Mouse (Mus musculus) ES-Bruce4 (cell line): ENCODE measurements around the gene Nupr1. TPM values are rescaled to one million over a fixed set of nuclear protein-coding genes. Genes with fewer than 3 reads are reported as not detected.
A peak's percentile ranks its signal among the peaks of the same experiment; 100 is the strongest.

ENCODE experiments used
- H3K27ac ChIP-seq: 2 replicates; pipeline ENCODE4 v1.5.1; 2012; ENCODE audit warnings: low read length, inconsistent platforms; ENCODE audit not compliant: insufficient read depth
- H3K27me3 ChIP-seq: 2 replicates; pipeline ENCODE4 v1.6.1; 2012; ENCODE audit warnings: mild to moderate bottlenecking, low read length, inconsistent platforms; ENCODE audit not compliant: control insufficient read depth, poor library complexity, insufficient read depth, severe bottlenecking
- H3K36me3 ChIP-seq: 2 replicates; pipeline ENCODE4 v1.6.1; 2012; ENCODE audit warnings: inconsistent platforms, mild to moderate bottlenecking, low read length, moderate library complexity; ENCODE audit not compliant: control insufficient read depth, poor library complexity, insufficient read depth, severe bottlenecking
- H3K4me1 ChIP-seq: one replicate; pipeline ENCODE4 v1.8.1; 2011; ENCODE audit warnings: low read length; ENCODE audit not compliant: control insufficient read depth, insufficient read depth
- H3K4me3 ChIP-seq: 2 replicates; pipeline ENCODE4 v1.5.1; 2011; ENCODE audit warnings: low read depth, mild to moderate bottlenecking, low read length
- H3K9ac ChIP-seq: 2 replicates; pipeline ENCODE4 v1.6.1; 2012; ENCODE audit warnings: low read depth, mild to moderate bottlenecking, inconsistent platforms; ENCODE audit not compliant: poor library complexity, severe bottlenecking
- H3K9me3 ChIP-seq: replicated peaks from 2 replicates; pipeline ENCODE4 v1.6.1; 2012; ENCODE audit warnings: mild to moderate bottlenecking, low read length, inconsistent platforms; ENCODE audit not compliant: control insufficient read depth, poor library complexity, insufficient read depth, severe bottlenecking
- CTCF ChIP-seq: IDR thresholded peaks from one replicate; pipeline ENCODE4 v1.8.1; 2011; ENCODE audit warnings: low read depth, low read length
- EP300 ChIP-seq: IDR thresholded peaks from 2 replicates; pipeline ENCODE4 v1.6.1; 2011; ENCODE audit warnings: low read depth, low read length; ENCODE audit not compliant: insufficient read depth
- POLR2A ChIP-seq: IDR thresholded peaks from one replicate; pipeline ENCODE4 v1.8.1; 2011; ENCODE audit warnings: low read length; ENCODE audit not compliant: insufficient read depth
- polyA plus RNA-seq: library from polyadenylated mRNA; stranded (reverse); fragments of >200 nt; gene quantifications from 2 replicates; pipeline ENCODE4 v1.2.4, GENCODE M21; 2011; ENCODE audit warnings: low read depth; ENCODE audit not compliant: missing spikeins, insufficient read depth, insufficient read length

Gene Nupr1
- polyA plus RNA-seq, 1 experiment, result 13.6 TPM

GRCm38 (mm10) chr7:126659771-126660170, 29.1 kb upstream of the Nupr1 start:
- H3K27ac ChIP-seq, result no peak overlapping the region
- no peaks in the 10 kb centered on the region for H3K9me3 ChIP-seq
- H3K4me3 ChIP-seq, result no peak overlapping the region
- no peaks in the 10 kb centered on the region for H3K4me1 ChIP-seq
- TF ChIP-seq CTCF, result no peak
- no peak for TF ChIP-seq EP300
- TF ChIP-seq POLR2A, result no peak
- no peaks in the 10 kb centered on the region for H3K27me3 ChIP-seq
- peaks cover 4% of the 10 kb centered on the region; the same call in 1 of the 2 replicates for H3K36me3 ChIP-seq
- H3K9ac ChIP-seq, result no peak overlapping the region

- Histone ChIP-seq H3K9ac (no peak overlapping the region), H3K9me3 (no peaks in the 10 kb centered on the region), H3K27ac (no peak overlapping the region), H3K4me3 (no peak overlapping the region), H3K36me3 (no peaks in the 10 kb centered on the region), H3K27me3 (no peaks in the 10 kb centered on the region), H3K4me1 (no peaks in the 10 kb centered on the region)
- no peak for TF ChIP-seq EP300
- no peak for TF ChIP-seq POLR2A
- TF ChIP-seq CTCF, result no peak
Observed at GRCm38 (mm10) chr7:126657522-126657921, 26.9 kb upstream of the Nupr1 start.

- Histone ChIP-seq H3K27ac (no peak overlapping the region), H3K4me1 (no peaks in the 10 kb centered on the region), H3K9me3 (no peaks in the 10 kb centered on the region), H3K9ac (no peak overlapping the region), H3K27me3 (no peaks in the 10 kb centered on the region), H3K36me3 (no peaks in the 10 kb centered on the region), H3K4me3 (no peak overlapping the region)
- TF ChIP-seq POLR2A (no peak), EP300 (no peak), CTCF (no peak)
Observed at GRCm38 (mm10) chr7:126655695-126656094, 25.0 kb upstream of the Nupr1 start.

GRCm38 (mm10) chr7:126653991-126654390, 23.3 kb upstream of the Nupr1 start:
- no peaks in the 10 kb centered on the region for H3K27me3 ChIP-seq
- H3K36me3 ChIP-seq, result no peaks in the 10 kb centered on the region
- no peak overlapping the region for H3K4me3 ChIP-seq
- TF ChIP-seq POLR2A (no peak), CTCF (no peak), EP300 (no peak)
- H3K4me1 ChIP-seq, result no peaks in the 10 kb centered on the region
- no peak overlapping the region for H3K9ac ChIP-seq
- no peaks in the 10 kb centered on the region for H3K9me3 ChIP-seq
- H3K27ac ChIP-seq, result no peak overlapping the region

- H3K4me1 ChIP-seq, result no peaks in the 10 kb centered on the region
- H3K4me3 ChIP-seq, result no peak overlapping the region
- H3K9me3 ChIP-seq, result no peaks in the 10 kb centered on the region
- H3K36me3 ChIP-seq, result no peaks in the 10 kb centered on the region
- TF ChIP-seq CTCF (no peak), EP300 (no peak), POLR2A (no peak)
- no peaks in the 10 kb centered on the region for H3K27me3 ChIP-seq
- H3K9ac ChIP-seq, result no peak overlapping the region
- H3K27ac ChIP-seq, result no peak overlapping the region
Observed at GRCm38 (mm10) chr7:126650852-126651251, 20.2 kb upstream of the Nupr1 start.

GRCm38 (mm10) chr7:126649231-126650051, 18.8 kb upstream of the Nupr1 start, which contains the start of gene Sgf29:
TSS of gene Sgf29 (plus strand) at chr7:126649309.
- TF ChIP-seq CTCF, result no peak
- peak; percentile 89 for TF ChIP-seq POLR2A
- no peaks in the 10 kb centered on the region for H3K27me3 ChIP-seq
- H3K36me3 ChIP-seq, result no peaks in the 10 kb centered on the region
- H3K4me3 ChIP-seq, result peak within 1 kb of the TSS; percentile 85
- no peaks in the 10 kb centered on the region for H3K4me1 ChIP-seq
- no peaks in the 10 kb centered on the region for H3K9me3 ChIP-seq
- H3K27ac ChIP-seq, result peak within 1 kb of the TSS; percentile 32; the same call in 1 of the 2 replicates
- H3K9ac ChIP-seq, result peak within 1 kb of the TSS; percentile 31
